Mouse (Mus musculus) heart, postnatal 14 days (tissue): Measurements from ENCODE around the gene Spire2. TPM values are rescaled to one million over a fixed set of nuclear protein-coding genes. Genes with fewer than 3 reads are reported as not detected.
"Not testable (repeated sequence)": the region's sequence is repeated elsewhere in the genome, so short reads cannot be mapped to it uniquely, and the experiment has no call there.

ENCODE experiments used
- DNase-seq, 2 experiments: peaks; one replicate each; pipeline ENCODE4 v3.0.0; 2021 to 2022
- intact Hi-C: fragments of 180-260 bp; cut with DNase I; formaldehyde crosslinking; loops from one replicate; pipeline ENCODE4 v1.15.1; 2025
- long read RNA-seq, 2 experiments: library from polyadenylated mRNA; stranded (forward); transcript quantifications; one replicate each; pipeline ENCODE4 v2.0.0; 2021
- total RNA-seq, 2 experiments: library from RNA; stranded (reverse); gene quantifications; 2 replicates each; pipeline ENCODE4 v1.2.3; 2021

Spire2 gene
- total RNA-seq = under 1 TPM; 0.24 to 0.32 TPM
- long read RNA-seq, experiment 1 = 0 reads
- long read RNA-seq, experiment 2 = 0 reads

DNA sequence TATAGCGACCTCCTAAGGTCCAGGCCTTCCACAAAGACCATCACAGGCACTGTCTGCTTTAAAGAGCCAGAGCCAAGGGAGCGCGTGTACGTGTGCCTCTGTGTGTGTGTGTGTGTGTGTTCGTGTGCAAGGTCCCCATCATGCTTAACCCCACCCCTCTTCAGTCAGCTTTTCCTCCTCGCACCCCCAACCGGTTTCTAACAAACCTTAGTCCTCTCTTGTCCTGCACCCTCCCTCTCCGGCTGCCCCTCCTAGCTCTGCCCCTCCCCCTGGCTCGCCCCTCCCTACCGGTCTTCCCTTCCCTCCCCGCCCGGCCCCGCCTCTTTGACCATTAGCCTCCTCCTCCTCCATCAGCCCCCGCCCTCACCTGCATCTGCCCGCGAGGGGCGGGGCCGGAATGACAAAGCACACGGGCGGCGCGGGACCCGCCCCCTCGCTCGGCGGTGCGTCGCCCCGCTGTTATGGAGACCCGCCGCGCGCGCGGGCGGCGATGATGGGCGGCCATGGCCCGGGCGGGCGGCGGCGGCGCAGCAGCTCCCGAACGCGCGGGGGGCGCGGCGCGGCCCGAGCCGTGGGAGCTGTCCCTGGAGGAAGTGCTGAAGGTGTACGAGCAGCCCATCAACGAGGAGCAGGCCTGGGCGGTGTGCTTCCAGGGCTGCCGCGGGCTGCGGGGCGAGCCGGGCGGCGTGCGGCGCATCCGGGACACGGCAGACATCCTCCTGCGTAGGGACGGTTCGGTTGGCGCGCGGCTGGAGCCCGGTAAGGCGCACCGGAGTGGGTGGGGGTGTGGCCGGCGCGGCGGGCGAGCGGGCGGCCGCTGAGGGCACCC, at the start of gene Spire2:
TSS of gene Spire2 (plus strand) at position 452 of the 829 bp plus-strand sequence.
- peak; percentile 86 to 89 for DNase-seq
- intact Hi-C loops = no loop called here

DNA sequence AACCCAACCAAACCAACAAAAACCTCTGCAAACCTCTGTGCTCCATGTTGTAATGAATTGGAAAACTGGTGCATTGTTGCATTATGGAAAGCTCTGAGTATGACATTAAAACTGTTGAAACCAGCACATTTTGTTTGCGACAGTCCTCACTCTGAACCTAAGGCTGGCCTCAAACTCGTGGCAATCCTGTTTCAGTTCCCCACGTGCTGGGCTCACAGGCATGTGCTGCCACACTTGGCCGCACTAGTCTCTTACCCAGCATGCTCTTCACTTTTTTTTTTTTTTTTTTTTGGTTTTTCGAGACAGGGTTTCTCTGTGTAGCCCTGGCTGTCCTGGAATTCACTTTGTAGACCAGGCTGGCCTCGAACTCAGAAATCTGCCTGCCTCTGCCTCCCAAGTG, 49.5 kb upstream of the Spire2 start:
- intact Hi-C loops = not testable (repeated sequence)

DNA sequence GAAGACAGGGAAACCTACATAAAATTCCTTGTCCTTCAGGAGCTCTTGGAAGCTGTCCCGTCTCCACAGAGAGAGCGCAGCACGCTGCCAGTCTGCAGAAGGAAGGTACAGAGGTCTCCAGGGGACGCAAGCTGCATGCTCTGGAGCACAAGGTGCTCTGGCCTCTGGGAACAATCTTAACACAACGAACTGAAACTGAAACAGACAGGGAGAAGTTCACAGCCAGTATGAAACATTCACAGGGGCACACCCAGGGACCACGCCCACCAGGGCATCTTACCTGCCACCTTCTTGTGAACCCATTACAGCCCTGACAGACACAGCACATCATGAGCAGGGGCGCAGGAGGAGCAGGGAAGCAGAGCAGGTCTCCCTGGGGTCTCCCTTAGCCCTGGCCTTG, 48.5 kb upstream of the Spire2 start:
- DNase-seq = no peak
- intact Hi-C loops = no loop called here

More for the DNA sequence above, 49.5 kb upstream of the Spire2 start:
- DNase-seq = not testable (repeated sequence)

DNA sequence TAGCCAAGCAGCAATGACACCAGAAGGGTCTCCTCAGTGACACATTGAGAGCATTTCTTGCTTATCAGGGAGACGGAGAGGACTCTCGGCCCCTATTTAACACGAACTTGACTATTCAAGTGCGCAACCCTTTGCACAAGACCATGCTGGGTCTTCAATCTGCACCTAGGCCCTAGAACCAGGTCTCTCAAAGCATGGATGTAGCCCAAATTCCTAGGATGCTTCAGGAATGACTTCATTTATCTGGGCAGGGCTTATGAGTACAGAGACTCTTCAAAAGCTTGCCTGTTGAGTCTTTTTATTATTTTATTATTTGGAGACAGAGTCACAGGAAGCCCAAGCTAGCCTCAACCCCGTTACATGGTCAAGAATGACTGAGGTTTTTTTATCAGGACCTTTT, 48.0 kb upstream of the Spire2 start:
- intact Hi-C loops = no loop called here
- no peak for DNase-seq

DNA sequence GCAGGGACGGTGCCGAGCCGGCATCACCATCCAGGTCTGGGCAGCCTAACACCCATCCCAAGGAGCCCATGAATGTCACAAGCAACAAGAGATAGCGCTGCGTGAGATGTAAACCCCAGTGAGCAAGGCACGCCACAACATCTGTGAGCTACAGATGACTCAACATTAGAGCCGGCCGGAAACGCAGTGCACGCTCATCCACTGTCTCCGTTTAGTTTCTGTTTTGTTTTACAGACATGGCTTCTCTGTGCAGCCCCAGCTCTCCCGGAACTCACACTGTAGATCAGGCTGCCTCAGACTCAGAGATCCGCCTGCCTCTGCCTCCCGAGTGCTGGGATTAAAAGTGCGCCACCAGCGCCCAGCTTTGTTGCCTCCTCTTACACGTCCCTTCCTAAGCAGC, 45.2 kb upstream of the Spire2 start:
- intact Hi-C loops = no loop called here
- DNase-seq = no peak

DNA sequence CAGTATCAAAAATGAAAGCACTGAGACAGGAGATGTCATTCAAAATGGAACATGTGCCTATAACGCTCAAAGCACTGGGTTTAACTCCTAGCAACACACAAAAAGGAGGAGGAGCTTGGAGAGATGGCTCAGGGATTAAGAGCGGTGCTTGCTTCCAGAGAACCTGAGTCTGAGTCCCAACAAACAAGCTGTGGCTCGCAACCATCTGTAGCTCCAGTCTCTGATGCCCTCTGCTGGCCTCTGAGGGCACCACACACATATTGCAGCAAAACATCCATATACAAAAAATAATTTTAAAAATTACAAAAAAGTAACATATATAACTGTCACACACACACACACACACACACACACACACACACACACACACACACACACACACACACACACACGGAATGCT, 42.3 kb upstream of the Spire2 start:
- intact Hi-C loops = no loop called here
- DNase-seq = peak; percentile 38 to 58

DNA sequence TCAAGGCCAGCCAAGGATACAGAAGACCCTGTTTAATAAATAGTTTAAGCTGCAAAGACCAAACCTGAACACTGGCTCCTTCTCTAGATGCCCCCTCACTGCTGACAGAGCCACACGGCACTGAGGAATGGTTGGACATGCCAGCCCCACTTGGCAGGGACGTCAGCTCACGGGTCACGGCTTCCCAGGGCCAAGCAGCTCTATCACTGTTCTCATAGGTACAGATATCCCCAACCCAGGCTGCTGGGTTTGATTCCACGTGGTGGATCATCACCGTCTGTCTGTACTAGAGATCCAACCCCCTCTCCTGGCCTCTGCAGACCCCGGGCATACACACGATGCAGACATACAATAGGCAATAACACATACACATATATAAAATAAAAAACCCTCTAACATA, 41.8 kb upstream of the Spire2 start:
- DNase-seq = peak in 1 of 2 experiments; percentile 16
- intact Hi-C loops = no loop called here

DNA sequence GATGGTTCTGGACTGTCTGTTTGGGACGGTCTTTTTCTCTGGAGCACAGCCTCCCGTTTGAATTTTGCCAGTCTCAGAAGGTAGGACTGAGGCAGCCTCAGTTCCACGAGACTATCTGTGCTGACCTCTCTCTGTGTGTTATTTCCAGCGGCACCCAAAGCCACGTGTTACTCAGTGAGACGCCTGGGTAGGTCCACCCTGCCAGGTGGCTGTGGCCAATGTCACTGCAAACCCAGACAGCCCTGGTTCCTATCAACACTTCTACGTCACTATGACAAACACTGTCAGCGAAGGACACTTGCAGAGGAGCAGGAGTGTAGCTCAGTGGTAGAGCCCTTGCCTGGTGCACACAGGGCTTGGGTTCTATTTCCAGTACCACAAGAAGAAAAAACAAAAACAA, 40.8 kb upstream of the Spire2 start:
- intact Hi-C loops = no loop called here
- DNase-seq = peak; percentile 27 to 44

DNA sequence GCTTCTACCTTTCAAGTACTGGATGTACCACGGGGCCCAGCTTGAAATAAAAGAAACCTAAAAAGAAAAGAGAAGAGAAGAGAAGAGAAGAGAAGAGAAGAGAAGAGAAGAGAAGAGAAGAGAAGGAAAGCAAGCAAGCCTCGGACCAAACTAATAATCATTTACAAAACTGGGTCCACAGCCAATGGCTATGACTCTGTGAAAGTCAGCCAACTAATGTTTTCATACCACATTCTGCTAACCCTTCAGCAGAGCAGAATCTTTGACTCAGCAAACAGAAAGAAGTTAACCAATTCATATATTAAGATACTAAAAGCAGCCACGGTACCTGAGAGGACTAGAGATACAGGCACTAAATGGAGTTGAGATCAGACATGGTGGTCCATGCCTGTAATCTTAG, 40.2 kb upstream of the Spire2 start:
- DNase-seq = no peak
- intact Hi-C loops = no loop called here

DNA sequence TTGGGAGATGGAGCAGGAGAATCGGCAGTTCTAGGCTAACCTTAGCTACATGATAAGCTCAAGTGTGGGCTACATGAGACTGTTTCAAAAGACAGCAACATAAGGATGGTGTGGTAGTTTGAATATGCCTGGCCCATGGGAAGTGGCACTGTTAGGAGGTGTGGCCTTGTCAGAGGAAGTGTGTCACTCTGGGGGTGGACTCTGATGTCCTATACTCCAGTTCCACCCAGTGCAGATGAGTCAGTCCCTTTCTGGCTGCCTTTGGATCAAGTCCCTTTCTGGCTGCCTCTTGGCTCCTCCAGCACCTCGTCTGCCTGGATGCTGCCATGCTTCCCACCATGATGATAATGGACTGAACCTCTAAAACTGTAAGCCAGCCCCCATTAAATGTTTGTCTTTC, 39.7 kb upstream of the Spire2 start:
- intact Hi-C loops = no loop called here
- no peak for DNase-seq

DNA sequence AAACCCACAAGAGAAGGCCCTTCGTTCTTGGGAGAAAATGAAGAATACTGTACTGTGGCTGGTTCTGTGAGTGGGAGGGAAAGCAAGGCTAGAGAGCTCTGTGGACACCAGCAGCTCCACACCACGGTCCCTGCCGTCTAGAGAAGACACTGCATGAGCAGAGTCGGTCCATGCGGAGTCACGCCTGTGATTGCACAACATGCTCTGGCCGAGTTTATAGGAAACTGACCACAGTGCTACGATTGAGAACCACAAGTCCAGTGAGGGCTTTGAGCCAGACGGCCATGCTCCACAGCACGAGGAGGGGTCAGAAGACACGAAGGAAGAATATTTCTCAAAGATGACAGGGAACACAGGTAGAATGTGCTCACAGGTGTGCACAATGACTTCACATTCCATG, 34.2 kb upstream of the Spire2 start:
- intact Hi-C loops = no loop called here

DNA sequence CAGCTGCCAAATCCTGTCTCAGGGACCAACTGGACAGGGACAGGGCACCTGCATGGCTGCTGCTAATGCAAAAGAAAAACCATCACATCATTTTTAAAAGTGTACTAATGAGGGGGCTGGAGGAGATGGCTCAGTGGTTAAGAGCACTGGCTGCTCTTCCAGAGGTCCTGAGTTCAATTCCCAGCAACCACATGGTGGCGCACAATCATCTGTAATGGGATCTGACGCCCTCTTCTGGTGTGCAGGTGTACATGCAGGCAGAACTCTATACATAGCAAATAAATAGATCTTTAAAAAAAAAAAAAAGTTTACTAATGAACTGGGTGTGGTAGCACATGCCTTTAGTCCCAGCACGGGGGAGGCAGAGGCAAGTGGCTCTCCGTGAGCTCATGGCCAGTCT, 23.8 kb upstream of the Spire2 start:
- no peak for DNase-seq
- intact Hi-C loops = no loop called here

More for the DNA sequence above, 34.2 kb upstream of the Spire2 start:
- DNase-seq = no peak

DNA sequence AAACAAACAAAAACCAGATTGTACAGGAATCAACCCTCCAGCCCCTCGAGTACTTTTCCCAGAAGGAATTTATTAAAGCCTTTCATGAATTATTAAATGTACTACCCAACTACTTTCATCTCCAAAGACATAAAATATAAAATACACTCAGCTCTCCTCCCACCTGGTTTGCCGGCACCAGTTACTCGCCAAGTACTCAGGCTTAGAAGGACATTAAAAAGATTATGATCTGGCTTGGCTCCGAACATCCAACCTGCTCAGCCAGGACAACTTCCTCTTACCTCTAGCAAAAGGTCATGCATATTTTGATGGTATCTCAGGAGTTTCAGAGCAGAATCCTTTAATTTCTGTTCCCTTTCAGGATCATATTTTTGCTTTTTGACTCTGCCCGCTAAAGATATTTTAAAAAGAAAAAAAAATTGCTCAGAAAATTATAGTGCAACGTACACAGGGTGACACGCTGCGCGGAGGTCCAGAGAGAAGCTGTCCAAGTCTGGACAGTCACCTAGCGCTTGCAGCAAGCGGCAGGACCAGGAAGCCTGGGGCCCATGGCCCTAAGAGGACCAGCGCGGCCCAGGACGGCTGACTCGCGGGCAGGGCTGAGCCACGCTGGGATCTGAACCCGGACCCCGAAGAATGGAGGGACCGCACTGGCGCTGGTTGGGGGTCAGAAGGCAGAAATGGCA, 14.6 kb upstream of the Spire2 start:
- intact Hi-C loops = loop anchor here (2.0 kb wide), 1 partner anchor 43 kb away; no protein-coding TSS in a partner anchor
- no peak for DNase-seq

DNA sequence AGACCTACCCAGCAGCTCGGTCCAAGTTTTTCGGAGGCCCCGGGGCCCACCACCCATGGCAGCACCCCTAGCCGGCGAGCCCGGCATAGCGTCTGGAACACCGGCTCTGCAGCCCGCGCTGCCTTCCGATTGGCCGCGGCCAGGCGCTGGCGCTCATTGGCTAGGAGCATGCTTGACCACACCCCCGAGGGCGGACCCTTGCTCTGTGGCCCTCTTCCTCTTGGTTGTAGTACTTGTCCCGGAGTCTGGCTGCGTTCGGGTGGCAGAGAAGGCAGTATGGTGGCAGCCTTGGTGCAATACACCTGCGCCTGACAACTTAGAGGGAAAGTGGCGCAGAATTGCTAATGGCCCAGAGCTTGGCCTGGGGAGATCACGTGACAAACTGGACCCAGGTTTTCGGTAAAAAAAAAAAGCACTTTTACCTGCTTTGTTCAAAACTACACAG, 14.0 kb upstream of the Spire2 start, which contains the start of gene Fanca:
TSS of gene Fanca (minus strand) at position 110 of the 445 bp plus-strand sequence.
- DNase-seq = peak; percentile 92 to 93
- intact Hi-C loops = loop anchor here (2.0 kb wide), 1 partner anchor 42 kb away; no protein-coding TSS in a partner anchor

DNA sequence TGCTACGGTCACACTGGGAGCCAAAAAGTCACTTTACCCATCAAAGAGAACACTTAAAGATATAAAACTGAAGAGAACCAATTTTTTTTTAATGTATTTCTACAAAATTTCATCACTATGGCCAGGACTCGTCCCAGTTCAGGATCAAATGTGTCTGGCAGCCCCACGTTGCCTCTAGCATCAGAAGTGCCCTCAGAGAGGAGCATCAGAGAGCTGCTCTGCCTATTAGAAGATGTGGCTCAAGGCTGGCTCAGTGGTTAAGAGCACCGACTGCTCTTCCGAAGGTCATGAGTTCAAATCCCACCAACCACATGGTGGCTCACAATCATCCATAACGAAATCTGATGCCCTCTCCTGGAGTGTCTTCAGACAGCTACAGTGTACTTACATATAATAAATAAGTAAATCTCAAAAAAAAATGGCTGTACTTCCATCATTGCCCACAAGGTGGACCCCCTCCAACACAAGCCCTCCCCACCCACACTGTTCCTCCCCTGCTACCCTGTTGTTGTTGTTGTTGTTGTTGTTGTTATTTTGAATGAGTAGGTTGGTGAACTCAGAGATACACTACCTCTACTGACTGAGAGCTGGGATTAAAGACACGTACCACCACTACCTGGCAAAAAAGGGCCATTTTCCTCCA, 12.9 kb upstream of the Spire2 start:
- peak; percentile 23 to 48 for DNase-seq
- intact Hi-C loops = loop anchor here (2.0 to 5.0 kb wide), 2 partner anchors 41 to 103 kb away; partner anchors contain the start of gene Def8

DNA sequence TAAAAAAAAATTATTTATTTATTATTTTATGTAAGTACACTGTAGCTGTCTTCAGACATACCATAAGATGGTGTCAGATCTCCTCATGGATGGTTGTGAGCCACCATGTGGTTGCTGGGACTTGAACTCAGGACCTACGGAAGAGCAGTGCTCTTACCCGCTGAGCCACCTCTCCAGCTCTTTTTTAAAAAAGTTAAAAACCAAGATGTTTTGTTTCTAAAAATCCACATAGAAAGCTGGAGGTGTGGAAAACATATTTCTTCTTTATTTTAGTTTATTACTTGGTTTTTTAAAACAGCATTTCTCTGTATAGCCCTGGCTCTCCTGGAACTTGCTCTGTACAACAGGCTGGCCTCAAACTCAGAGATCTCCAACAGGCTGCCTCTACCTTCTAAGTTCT, 4.0 kb upstream of the Spire2 start:
- DNase-seq = no peak
- intact Hi-C loops = no loop called here

DNA sequence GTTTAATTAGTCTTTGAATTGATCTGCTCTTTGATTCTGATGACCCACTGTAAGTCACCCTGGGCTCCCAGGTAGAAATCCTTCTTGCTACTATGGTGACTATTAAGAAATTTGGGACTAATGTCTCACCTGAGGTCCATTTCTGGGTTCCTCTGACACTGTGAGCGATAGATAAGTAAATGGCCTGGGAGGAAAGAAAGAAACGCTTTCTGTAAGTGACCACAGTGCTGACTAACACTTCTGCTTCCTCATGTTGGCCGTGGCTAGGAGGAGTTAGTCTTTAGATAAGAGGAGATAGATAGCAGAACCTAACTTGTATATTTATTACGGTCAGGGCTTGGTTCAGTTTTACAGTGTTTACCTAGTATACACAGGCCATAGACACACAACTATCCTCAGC, 3.2 kb upstream of the Spire2 start:
- intact Hi-C loops = no loop called here
- no peak for DNase-seq

DNA sequence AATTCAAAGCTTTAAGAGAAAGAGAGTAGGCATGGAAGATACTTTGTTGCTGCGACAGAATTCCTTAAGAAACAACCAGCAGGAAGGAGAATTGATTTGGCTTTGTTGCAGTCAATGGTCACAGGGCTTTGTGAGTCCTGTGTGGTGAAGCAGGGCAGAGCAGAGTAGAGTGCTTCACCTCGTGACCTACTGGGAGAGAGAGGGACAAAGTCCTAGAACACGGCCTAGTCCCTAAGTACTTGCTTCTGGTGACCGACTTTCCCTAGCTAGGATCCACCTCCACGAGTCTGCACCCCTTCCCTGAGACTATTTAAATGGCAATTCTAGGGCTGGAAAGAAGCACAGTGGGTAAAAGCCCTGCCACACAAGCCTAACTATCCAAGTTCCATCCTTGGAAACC, 2.6 kb upstream of the Spire2 start:
- intact Hi-C loops = loop anchor here (2.0 kb wide), 1 partner anchor 23 kb away; no protein-coding TSS in a partner anchor
- no peak for DNase-seq

DNA sequence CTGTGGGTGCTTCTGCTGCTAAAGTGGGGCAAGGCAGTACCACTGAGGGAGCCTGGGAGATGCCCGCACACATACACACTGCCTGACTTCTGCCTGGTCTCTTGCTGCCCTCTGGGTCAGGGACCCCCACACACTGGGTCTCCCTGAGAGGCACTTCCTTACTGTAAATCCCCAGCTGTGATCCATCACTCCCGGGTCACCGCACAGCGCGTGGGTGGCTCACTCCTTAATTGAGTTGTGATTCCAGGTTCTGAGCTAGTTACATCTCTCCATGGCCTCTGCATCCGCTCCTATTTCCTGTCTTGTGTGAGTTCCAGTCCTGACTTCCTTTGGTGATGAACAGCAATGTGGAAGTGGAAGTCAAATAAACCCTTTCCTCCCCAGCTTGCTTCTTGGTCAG, 1.8 kb upstream of the Spire2 start:
- intact Hi-C loops = loop anchor here (2.0 kb wide), 1 partner anchor 22 kb away; no protein-coding TSS in a partner anchor
- DNase-seq = no peak

DNA sequence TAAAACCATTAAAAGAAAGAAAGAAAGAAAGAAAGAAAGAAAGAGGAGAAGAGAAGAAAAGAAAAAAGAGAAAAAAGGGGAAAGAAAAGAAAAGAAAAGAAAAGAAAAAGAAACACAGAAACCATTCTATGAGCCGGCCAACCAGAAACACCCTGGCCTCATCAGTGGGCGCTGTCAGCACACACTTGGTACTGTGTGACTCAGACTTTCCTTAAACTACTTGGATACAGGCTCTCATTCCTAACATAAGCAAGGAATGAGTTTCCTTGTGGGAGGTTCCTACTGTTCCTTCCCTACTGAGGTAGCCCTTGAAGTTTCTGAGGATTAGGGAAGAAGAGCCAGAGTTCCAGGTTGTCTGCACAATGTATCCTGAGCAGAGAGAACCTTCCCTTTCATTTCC, 1.2 kb upstream of the Spire2 start:
- intact Hi-C loops = loop anchor here (2.0 kb wide), 1 partner anchor 22 kb away; no protein-coding TSS in a partner anchor
- DNase-seq = no peak

DNA sequence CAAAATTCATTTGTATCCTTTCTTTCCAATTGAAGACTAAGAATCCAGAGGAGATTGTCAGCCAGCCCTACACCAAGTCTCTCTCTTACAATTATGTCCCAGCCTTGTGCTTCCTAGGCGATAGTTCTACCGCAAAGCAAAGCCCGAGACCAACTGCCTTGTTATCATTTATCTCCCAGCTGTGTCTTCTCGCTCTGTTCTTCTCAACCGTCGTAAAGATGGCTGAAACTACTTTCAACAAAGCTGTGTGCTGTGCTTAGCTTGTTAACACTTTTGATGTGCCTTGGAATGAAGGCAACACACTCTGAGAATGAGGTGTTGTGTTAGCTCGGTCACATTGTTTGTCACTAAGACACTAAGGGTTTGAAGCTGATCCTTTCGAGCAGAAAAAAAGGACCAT, 703 bp upstream of the Spire2 start:
- intact Hi-C loops = loop anchor here (2.0 kb wide), 1 partner anchor 21 kb away; no protein-coding TSS in a partner anchor
- no peak for DNase-seq
